Mouse (Mus musculus) embryonic fibroblast, embryonic 13.5 days (primary cell): ENCODE results near the gene Timp1. TPM values are rescaled to one million over a fixed set of nuclear protein-coding genes. Genes with fewer than 3 reads are reported as not detected.

ENCODE experiments used
- H3K27ac ChIP-seq: 2 replicates; pipeline ENCODE4 v1.5.1; 2012; ENCODE audit warnings: low read length, control low read depth, inconsistent platforms; ENCODE audit not compliant: insufficient read depth
- H3K4me1 ChIP-seq: 2 replicates; pipeline ENCODE4 v1.6.1; 2011; ENCODE audit warnings: low read length; ENCODE audit not compliant: control insufficient read depth, insufficient read depth
- H3K4me3 ChIP-seq: 2 replicates; pipeline ENCODE4 v1.5.1; 2011; ENCODE audit warnings: mild to moderate bottlenecking, control low read depth, low read length; ENCODE audit not compliant: insufficient read depth
- CTCF ChIP-seq: IDR thresholded peaks from 2 replicates; pipeline ENCODE4 v1.5.1; 2011; ENCODE audit warnings: mild to moderate bottlenecking, control low read depth, low read length, moderate library complexity, borderline replicate concordance; ENCODE audit not compliant: insufficient read depth
- POLR2A ChIP-seq: IDR thresholded peaks from 2 replicates; pipeline ENCODE4 v1.6.1; 2011; ENCODE audit warnings: low read depth, mild to moderate bottlenecking, control low read depth, low read length, moderate library complexity
- polyA plus RNA-seq: library from polyadenylated mRNA; stranded (reverse); fragments of >200 nt; gene quantifications from 2 replicates; pipeline ENCODE4 v1.2.4, GENCODE M21; 2011; ENCODE audit warnings: low read depth; ENCODE audit not compliant: missing spikeins, insufficient read length

The Timp1 gene
- polyA plus RNA-seq, 1 experiment: 739 TPM

DNA sequence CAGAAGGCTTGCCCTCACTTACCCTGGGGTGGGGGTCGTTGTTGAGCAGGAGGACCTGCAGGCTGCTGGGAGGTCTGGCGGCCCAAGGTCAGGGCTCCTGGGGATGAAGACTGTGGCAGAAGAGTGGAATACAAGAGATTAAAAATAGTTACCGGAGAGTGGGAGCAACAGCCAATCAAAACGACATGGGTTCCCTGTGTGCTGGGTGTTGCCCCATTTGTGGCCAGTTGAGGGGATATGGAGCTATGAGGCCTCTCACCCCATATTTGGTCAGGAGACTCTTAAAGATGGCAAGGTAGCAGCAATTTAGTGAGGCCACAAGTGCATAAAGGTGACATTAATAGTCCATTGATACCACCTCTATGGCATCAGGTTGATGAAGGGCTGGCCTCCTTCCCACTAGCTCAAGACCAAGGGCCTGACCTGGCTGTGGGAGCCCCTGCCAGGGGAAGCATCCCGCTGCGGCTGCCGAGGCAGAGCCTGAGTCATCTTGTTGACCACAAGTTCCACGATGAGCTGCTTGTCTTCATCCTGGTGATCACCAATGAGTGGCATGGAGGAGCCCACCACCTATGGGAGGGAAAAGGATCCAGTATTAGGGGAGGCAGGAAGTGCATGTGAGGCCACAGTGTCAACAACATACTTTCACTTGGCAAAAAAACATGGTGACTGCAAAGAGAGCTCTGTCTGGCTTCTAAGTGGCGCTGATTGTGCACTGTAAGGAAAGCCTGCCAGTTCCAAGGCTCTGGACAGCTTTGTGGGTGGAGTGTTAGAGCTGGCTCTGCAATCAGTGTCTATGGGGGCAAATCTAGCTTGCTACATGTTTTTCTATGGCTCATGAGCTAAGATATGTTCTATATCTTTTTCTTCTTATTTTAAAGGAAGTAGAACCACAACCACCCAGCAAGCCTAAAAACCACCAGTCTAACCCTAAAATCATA, 6.5 kb upstream of the Timp1 start:
- H3K4me1 ChIP-seq: peaks cover 7% of the 10 kb centered on the region; the same call in 1 of the 2 replicates
- TF ChIP-seq CTCF (no peak), POLR2A (no peak)
- H3K4me3 ChIP-seq: no peak overlapping the region
- no peak overlapping the region for H3K27ac ChIP-seq

GRCm38 (mm10) chrX:20868091-20868490, 1.9 kb upstream of the Timp1 start:
- no peak for TF ChIP-seq POLR2A
- TF ChIP-seq CTCF: no peak
- no peak overlapping the region for H3K4me3 ChIP-seq
- peaks cover 7% of the 10 kb centered on the region; the same call in 1 of the 2 replicates for H3K4me1 ChIP-seq

GRCm38 (mm10) chrX:20869203-20869602, 763 bp upstream of the Timp1 start:
- TF ChIP-seq CTCF: no peak
- peak; percentile 42; the same call in 1 of the 2 replicates for TF ChIP-seq POLR2A
- Histone ChIP-seq H3K4me3 (no peak overlapping the region), H3K4me1 (peaks cover 7% of the 10 kb centered on the region; the same call in 1 of the 2 replicates), H3K27ac (peak overlapping the region; percentile 99)

More at GRCm38 (mm10) chrX:20868091-20868490, 1.9 kb upstream of the Timp1 start:
- peak overlapping the region; percentile 93 for H3K27ac ChIP-seq

DNA sequence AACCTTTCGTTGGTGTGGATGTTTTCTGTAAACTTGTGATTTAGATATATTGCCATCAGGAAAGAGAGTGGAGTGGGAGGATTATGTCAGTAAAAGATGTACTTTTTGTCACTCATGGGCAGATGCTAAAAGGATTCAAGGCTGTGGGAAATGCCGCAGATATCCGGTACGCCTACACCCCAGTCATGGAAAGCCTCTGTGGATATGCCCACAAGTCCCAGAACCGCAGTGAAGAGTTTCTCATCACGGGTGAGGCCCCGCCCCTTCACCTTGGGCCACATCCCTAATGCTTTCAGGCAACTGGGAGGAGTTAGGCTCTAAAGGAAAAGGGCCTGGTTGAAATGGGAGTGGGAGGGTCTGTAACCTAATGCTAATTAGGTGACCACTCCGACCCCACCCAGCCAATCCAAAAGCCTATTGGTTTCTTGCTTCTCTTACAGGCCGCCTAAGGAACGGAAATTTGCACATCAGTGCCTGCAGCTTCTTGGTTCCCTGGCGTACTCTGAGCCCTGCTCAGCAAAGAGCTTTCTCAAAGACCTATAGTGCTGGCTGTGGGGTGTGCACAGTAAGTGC, 3.0 kb downstream of the Timp1 start:
- Histone ChIP-seq H3K4me3 (peak overlapping the region; percentile 70), H3K4me1 (no peaks in the 10 kb centered on the region), H3K27ac (no peak overlapping the region)
- TF ChIP-seq CTCF (no peak), POLR2A (no peak; the same call in 1 of the 2 replicates)

DNA sequence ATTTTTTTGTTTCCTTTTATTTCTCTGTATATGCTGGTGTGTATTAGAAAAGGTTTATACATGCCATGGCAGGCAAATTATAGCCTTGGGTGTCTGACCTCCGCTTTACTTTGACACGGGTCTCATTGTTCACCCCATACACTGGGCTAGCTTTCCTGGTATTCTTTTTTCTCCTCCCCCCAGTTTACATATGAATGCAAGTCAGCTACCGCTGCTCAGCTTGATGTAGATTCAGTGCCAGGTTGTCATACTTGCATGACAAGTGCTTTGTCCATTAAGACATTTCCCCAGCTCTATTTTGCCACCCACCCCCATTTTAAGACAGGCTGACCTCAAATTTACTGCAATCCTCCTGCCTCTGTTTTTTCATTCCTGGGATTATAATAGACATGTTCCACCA, 5.3 kb downstream of the Timp1 start:
- no peak for TF ChIP-seq POLR2A
- no peak for TF ChIP-seq CTCF
- Histone ChIP-seq H3K4me3 (no peak overlapping the region), H3K27ac (no peak overlapping the region), H3K4me1 (no peaks in the 10 kb centered on the region)

DNA sequence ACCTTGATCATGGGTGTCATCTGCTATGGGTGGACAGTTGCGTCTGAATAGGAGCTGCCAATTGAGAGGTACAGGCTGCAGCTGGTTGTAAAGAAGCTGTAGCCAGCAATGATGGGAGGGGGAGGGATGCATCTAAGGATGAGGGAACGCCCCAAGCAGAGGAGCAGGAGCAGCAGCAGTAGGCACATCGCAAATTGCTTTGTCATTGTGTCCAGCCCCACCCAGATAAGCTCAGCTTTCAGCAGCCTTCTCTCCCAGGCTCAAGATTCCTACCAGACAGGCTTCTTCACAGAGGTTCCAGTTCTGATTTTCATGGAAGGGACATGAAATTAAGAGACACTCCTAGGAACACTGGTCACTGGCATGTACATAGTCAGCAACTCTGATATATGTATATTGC, 40.1 kb downstream of the Timp1 start:
- no peaks in the 10 kb centered on the region for H3K4me1 ChIP-seq
- no peak overlapping the region for H3K4me3 ChIP-seq
- TF ChIP-seq CTCF (no peak), POLR2A (no peak)
- no peak overlapping the region for H3K27ac ChIP-seq

DNA sequence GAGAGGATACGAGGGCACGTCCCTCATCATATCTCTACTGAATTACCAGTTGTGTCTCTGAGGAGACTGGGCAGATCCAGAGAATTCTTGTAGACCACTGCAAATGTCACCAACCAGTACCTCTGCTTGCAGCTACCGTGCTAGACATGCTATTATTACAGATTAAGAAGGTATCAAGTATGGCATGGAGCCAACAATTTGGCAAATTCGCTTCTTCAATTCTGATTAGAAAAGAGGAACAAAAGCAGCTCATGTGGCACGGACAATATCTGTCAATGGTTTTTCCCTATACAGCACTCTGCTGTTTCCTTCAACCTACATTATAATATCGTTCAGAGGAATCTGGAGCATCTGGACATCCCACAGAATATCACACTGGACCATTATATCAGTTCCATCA, 43.8 kb downstream of the Timp1 start:
- Histone ChIP-seq H3K27ac (no peak overlapping the region), H3K4me3 (no peak overlapping the region), H3K4me1 (no peaks in the 10 kb centered on the region)
- TF ChIP-seq CTCF (no peak), POLR2A (no peak)

GRCm38 (mm10) chrX:20915075-20915474, 45.1 kb downstream of the Timp1 start:
- TF ChIP-seq POLR2A (no peak), CTCF (no peak)
- Histone ChIP-seq H3K4me1 (no peaks in the 10 kb centered on the region), H3K27ac (no peak overlapping the region), H3K4me3 (no peak overlapping the region)

DNA sequence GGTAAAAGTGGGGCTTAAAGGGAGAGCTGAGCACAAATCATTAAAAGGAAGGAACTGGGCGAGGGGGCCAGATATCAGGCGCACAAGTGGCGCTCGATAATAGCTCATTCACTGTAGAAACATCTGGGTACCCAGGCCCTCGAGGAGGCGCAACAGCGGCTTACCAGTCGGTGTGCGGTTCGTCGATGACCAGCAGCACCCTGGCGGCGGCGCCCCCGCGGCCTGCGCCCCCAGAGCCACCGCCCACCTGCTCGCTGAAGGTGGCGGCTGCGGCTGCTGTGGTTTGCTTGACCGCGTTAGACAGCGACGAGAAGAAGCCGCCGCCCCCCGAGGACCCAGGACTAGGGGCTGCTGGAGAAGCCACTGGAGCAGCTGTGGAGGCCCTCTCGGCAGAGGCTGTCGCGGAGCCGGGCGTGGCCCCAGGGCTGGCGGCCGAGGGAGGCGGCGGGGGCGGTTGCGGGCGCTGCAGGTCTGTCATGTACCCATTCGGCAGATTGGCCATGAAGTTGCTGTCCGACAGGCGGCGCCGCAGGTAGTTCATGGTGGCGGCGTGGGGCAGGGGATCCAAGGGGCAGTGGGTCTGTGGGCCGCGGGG, 50.4 kb downstream of the Timp1 start:
- Histone ChIP-seq H3K27ac (no peak overlapping the region), H3K4me3 (peak overlapping the region; percentile 45), H3K4me1 (no peaks in the 10 kb centered on the region)
- TF ChIP-seq CTCF: no peak
- TF ChIP-seq POLR2A: no peak
